Mouse (Mus musculus) MEL (cell line): ENCODE measurements around the gene 2610318N02Rik. TPM values are rescaled to one million over a fixed set of nuclear protein-coding genes. Genes with fewer than 3 reads are reported as not detected.
A peak's percentile ranks its signal among the peaks of the same experiment; 100 is the strongest.

Source experiments
- DNase-seq: peaks from one replicate; pipeline ENCODE4 v3.0.0; 2011; ENCODE audit warnings: low read depth, low spot score
- H3K27ac ChIP-seq: 2 replicates; pipeline ENCODE4 v1.5.1; 2012; ENCODE audit warnings: low read depth, mild to moderate bottlenecking, control low read depth, low read length, moderate library complexity; ENCODE audit not compliant: control insufficient read depth
- H3K27me3 ChIP-seq, 2 experiments: fragments of 150-350 bp in 1 of 2; sonication (generic) in 1 of 2; 2 replicates each; pipeline ENCODE4 v1.6.1; 2012; ENCODE audit warnings: low read length in 2 of 2, mild to moderate bottlenecking in 2 of 2, improper control_type of control experiment in 1 of 2, moderate library complexity in 1 of 2; ENCODE audit not compliant: insufficient read depth in 2 of 2, control insufficient read depth in 1 of 2
- H3K36me3 ChIP-seq, 2 experiments: 2 replicates each; pipeline ENCODE4 v1.6.1; 2012 to 2014; ENCODE audit warnings: low read length in 2 of 2, improper control_type of control experiment in 1 of 2, inconsistent platforms in 1 of 2, mild to moderate bottlenecking in 1 of 2; ENCODE audit not compliant: insufficient read depth in 2 of 2, control insufficient read depth in 1 of 2
- H3K4me1 ChIP-seq, 2 experiments: fragments of 150-350 bp in 1 of 2; sonication (generic) in 1 of 2; 2 replicates each; pipeline ENCODE4 v1.6.1; 2012; ENCODE audit warnings: low read length in 2 of 2, improper control_type of control experiment in 1 of 2, mild to moderate bottlenecking in 1 of 2; ENCODE audit not compliant: insufficient read depth in 2 of 2, control insufficient read depth in 1 of 2
- H3K4me3 ChIP-seq, 2 experiments: fragments of 150-350 bp in 1 of 2; sonication (generic) in 1 of 2; 2 replicates each; pipeline ENCODE4 v1.5.1; 2012; ENCODE audit warnings: low read depth in 2 of 2, low read length in 2 of 2, mild to moderate bottlenecking in 2 of 2, moderate library complexity in 2 of 2, control low read depth in 1 of 2, improper control_type of control experiment in 1 of 2; ENCODE audit not compliant: control insufficient read depth in 1 of 2, insufficient read depth in 1 of 2
- H3K79me2 ChIP-seq: 2 replicates; pipeline ENCODE4 v1.6.1; 2012; ENCODE audit warnings: mild to moderate bottlenecking, low read length, moderate library complexity; ENCODE audit not compliant: control insufficient read depth, poor library complexity, insufficient read depth
- H3K9ac ChIP-seq: 2 replicates; pipeline ENCODE4 v1.6.1; 2012; ENCODE audit warnings: low read depth, mild to moderate bottlenecking, control low read depth, low read length, moderate library complexity; ENCODE audit not compliant: control insufficient read depth, poor library complexity, severe bottlenecking
- H3K9me3 ChIP-seq: fragments of 150-350 bp; sonication (generic); replicated peaks from 2 replicates; pipeline ENCODE4 v1.6.1; 2012; ENCODE audit warnings: mild to moderate bottlenecking, low read length, improper control_type of control experiment, moderate library complexity; ENCODE audit not compliant: insufficient read depth
- BHLHE40 ChIP-seq: IDR thresholded peaks from 2 replicates; pipeline ENCODE4 v1.6.1; 2012; ENCODE audit warnings: low read depth, mild to moderate bottlenecking, inconsistent platforms, low read length, improper control_type of control experiment, borderline replicate concordance
- CHD1 ChIP-seq: IDR thresholded peaks from 2 replicates; pipeline ENCODE4 v1.6.1; 2012; ENCODE audit warnings: low read depth, mild to moderate bottlenecking, inconsistent platforms, low read length, improper control_type of control experiment
- CTCF ChIP-seq, 3 experiments: IDR thresholded peaks in 2 of 3; conservative IDR thresholded peaks in 1 of 3; 2 replicates each; pipeline ENCODE4 v1.5.1; 2011 to 2012; ENCODE audit warnings: low read length in 3 of 3, low read depth in 2 of 3, mild to moderate bottlenecking in 2 of 3, improper control_type of control experiment in 1 of 3, inconsistent platforms in 1 of 3, mixed read lengths in 1 of 3, moderate library complexity in 1 of 3; ENCODE audit not compliant: control insufficient read depth in 1 of 3, insufficient read depth in 1 of 3, poor library complexity in 1 of 3, severe bottlenecking in 1 of 3
- E2F4 ChIP-seq: IDR thresholded peaks from 2 replicates; pipeline ENCODE4 v1.6.1; 2011; ENCODE audit warnings: low read depth, low read length, improper control_type of control experiment, borderline replicate concordance
- EP300 ChIP-seq, 2 experiments: IDR thresholded peaks; 2 replicates each; pipeline ENCODE4 v1.6.1; 2011; ENCODE audit warnings: improper control_type of control experiment in 2 of 2, low read length in 2 of 2, low read depth in 1 of 2, mild to moderate bottlenecking in 1 of 2
- ETS1 ChIP-seq: IDR thresholded peaks from 2 replicates; pipeline ENCODE4 v1.6.1; 2012; ENCODE audit warnings: low read depth, mild to moderate bottlenecking, inconsistent platforms, low read length, improper control_type of control experiment, moderate library complexity
- GABPA ChIP-seq: IDR thresholded peaks from 2 replicates; pipeline ENCODE4 v1.6.1; 2012; ENCODE audit warnings: low read depth, mild to moderate bottlenecking, inconsistent platforms, low read length, improper control_type of control experiment, moderate library complexity
- GATA1 ChIP-seq: IDR thresholded peaks from 2 replicates; pipeline ENCODE4 v1.6.1; 2011; ENCODE audit warnings: low read depth, low read length, improper control_type of control experiment
- HCFC1 ChIP-seq: IDR thresholded peaks from 2 replicates; pipeline ENCODE4 v1.6.1; 2012; ENCODE audit warnings: low read depth, mild to moderate bottlenecking, inconsistent platforms, low read length, improper control_type of control experiment, moderate library complexity
- JUND ChIP-seq: IDR thresholded peaks from 2 replicates; pipeline ENCODE4 v1.6.1; 2011; ENCODE audit warnings: low read depth, mild to moderate bottlenecking, improper control_type of control experiment, low read length
- KAT2A ChIP-seq: conservative IDR thresholded peaks from 2 replicates; pipeline ENCODE4 v1.6.1; 2012; ENCODE audit warnings: low read depth, low read length, improper control_type of control experiment, inconsistent platforms
- MAFK ChIP-seq: IDR thresholded peaks from 2 replicates; pipeline ENCODE4 v1.6.1; 2011; ENCODE audit warnings: low read depth, mild to moderate bottlenecking, low read length, improper control_type of control experiment, borderline replicate concordance
- MAX ChIP-seq: IDR thresholded peaks from 2 replicates; pipeline ENCODE4 v1.6.1; 2011; ENCODE audit warnings: low read length, improper control_type of control experiment
- MAZ ChIP-seq: IDR thresholded peaks from 2 replicates; pipeline ENCODE4 v1.6.1; 2012; ENCODE audit warnings: low read depth, mild to moderate bottlenecking, inconsistent platforms, low read length, improper control_type of control experiment
- MEF2A ChIP-seq: IDR thresholded peaks from 2 replicates; pipeline ENCODE4 v1.6.1; 2014; ENCODE audit warnings: low read depth, mild to moderate bottlenecking, inconsistent platforms, low read length, improper control_type of control experiment; ENCODE audit not compliant: poor library complexity, insufficient replicate concordance, severe bottlenecking; ENCODE audit errors: extremely low read depth
- MXI1 ChIP-seq: IDR thresholded peaks from 2 replicates; pipeline ENCODE4 v1.6.1; 2011; ENCODE audit warnings: mild to moderate bottlenecking, low read depth, low read length, improper control_type of control experiment
- MYB ChIP-seq: IDR thresholded peaks from 2 replicates; pipeline ENCODE4 v1.6.1; 2011; ENCODE audit warnings: mild to moderate bottlenecking, low read depth, low read length, improper control_type of control experiment
- NELFE ChIP-seq: IDR thresholded peaks from 2 replicates; pipeline ENCODE4 v1.6.1; 2011; ENCODE audit warnings: low read depth, low read length, improper control_type of control experiment
- POLR2A ChIP-seq, 2 experiments: IDR thresholded peaks; 2 replicates each; pipeline ENCODE4 v1.6.1; 2011 to 2012; ENCODE audit warnings: low read length in 2 of 2, mild to moderate bottlenecking in 2 of 2, control low read depth in 1 of 2, improper control_type of control experiment in 1 of 2, low read depth in 1 of 2, moderate library complexity in 1 of 2; ENCODE audit not compliant: control insufficient read depth in 1 of 2, insufficient read depth in 1 of 2, poor library complexity in 1 of 2
- POLR2AphosphoS2 ChIP-seq: IDR thresholded peaks from 2 replicates; pipeline ENCODE4 v1.6.1; 2011; ENCODE audit warnings: low read length, improper control_type of control experiment
- RAD21 ChIP-seq: IDR thresholded peaks from 2 replicates; pipeline ENCODE4 v1.6.1; 2011; ENCODE audit warnings: mild to moderate bottlenecking, low read depth, low read length, improper control_type of control experiment
- RCOR1 ChIP-seq: IDR thresholded peaks from 2 replicates; pipeline ENCODE4 v1.6.1; 2012; ENCODE audit warnings: low read depth, mild to moderate bottlenecking, inconsistent platforms, low read length, improper control_type of control experiment
- SMC3 ChIP-seq: IDR thresholded peaks from 2 replicates; pipeline ENCODE4 v1.6.1; 2011; ENCODE audit warnings: low read depth, low read length, improper control_type of control experiment
- TAL1 ChIP-seq: IDR thresholded peaks from 2 replicates; pipeline ENCODE4 v1.6.1; 2012; ENCODE audit warnings: mild to moderate bottlenecking, inconsistent platforms, low read length, moderate library complexity, mixed read lengths
- TBP ChIP-seq: IDR thresholded peaks from 2 replicates; pipeline ENCODE4 v1.8.0; 2011; ENCODE audit warnings: low read depth, low read length, improper control_type of control experiment
- UBTF ChIP-seq: IDR thresholded peaks from 2 replicates; pipeline ENCODE4 v1.6.1; 2012; ENCODE audit warnings: low read depth, mild to moderate bottlenecking, inconsistent platforms, low read length, improper control_type of control experiment, moderate library complexity, borderline replicate concordance; ENCODE audit not compliant: insufficient read depth
- USF1 ChIP-seq: IDR thresholded peaks from 2 replicates; pipeline ENCODE4 v1.6.1; 2014; ENCODE audit warnings: low read depth, mild to moderate bottlenecking, inconsistent platforms, low read length, improper control_type of control experiment, moderate library complexity
- USF2 ChIP-seq, 2 experiments: IDR thresholded peaks; 2 replicates each; pipeline ENCODE4 v1.6.1; 2011 to 2012; ENCODE audit warnings: improper control_type of control experiment in 2 of 2, low read length in 2 of 2, borderline replicate concordance in 1 of 2, inconsistent platforms in 1 of 2, low read depth in 1 of 2, mild to moderate bottlenecking in 1 of 2; ENCODE audit not compliant: insufficient read depth in 1 of 2
- ZC3H11A ChIP-seq: IDR thresholded peaks from 2 replicates; pipeline ENCODE4 v1.6.1; 2012; ENCODE audit warnings: low read depth, mild to moderate bottlenecking, inconsistent platforms, low read length, improper control_type of control experiment
- ZKSCAN1 ChIP-seq: IDR thresholded peaks from 2 replicates; pipeline ENCODE4 v1.6.1; 2012; ENCODE audit warnings: low read depth, mild to moderate bottlenecking, inconsistent platforms, low read length, improper control_type of control experiment, moderate library complexity
- ZMIZ1 ChIP-seq: IDR thresholded peaks from 2 replicates; pipeline ENCODE4 v1.6.1; 2012; ENCODE audit warnings: low read depth, mild to moderate bottlenecking, inconsistent platforms, low read length, improper control_type of control experiment, moderate library complexity
- ZNF384 ChIP-seq: IDR thresholded peaks from 2 replicates; pipeline ENCODE4 v1.6.1; 2012; ENCODE audit warnings: low read depth, mild to moderate bottlenecking, inconsistent platforms, low read length, improper control_type of control experiment
- polyA plus RNA-seq, 2 experiments: library from polyadenylated mRNA; stranded (reverse) in 1 of 2; unstranded in 1 of 2; fragments of >175 nt in 1 of 2; fragments of >200 nt in 1 of 2; gene quantifications; 2 replicates each; pipeline versions ENCODE4 v1.2.1 to v1.2.4; 2012; ENCODE audit warnings: low replicate concordance in 2 of 2, low read depth in 1 of 2; ENCODE audit not compliant: insufficient read length in 2 of 2, insufficient read depth in 1 of 2, missing spikeins in 1 of 2
- total RNA-seq: library from RNA; depleted of rRNA; stranded (reverse); fragments of 300-350 nt; gene quantifications from 2 replicates; pipeline ENCODE4 v1.2.3, GENCODE M21; 2012

The 2610318N02Rik gene
- total and polyA plus RNA-seq, 3 experiments = 23.8 to 80.6 TPM; not detected in 1

GRCm38 (mm10) chr16:17147391-17147929 lies 22.5 kb upstream of the 2610318N02Rik start (continued):
- TF ChIP-seq MAFK (no peak), SMC3 (no peak), NELFE (peak; percentile 12; the same call in 1 of the 2 replicates), MAX (peak; percentile 99), UBTF (no peak), JUND (no peak), ZKSCAN1 (no peak), POLR2AphosphoS2 (no peak; the same call in 1 of the 2 replicates), CHD1 (no peak), TBP (no peak; the same call in 1 of the 2 replicates), CTCF (IDR thresholded peaks at IDR 0.05 in 2 of 3, conservative IDR thresholded peaks at IDR 0.05 in 1 of 3; ENCODE audit: control insufficient read depth in 1 of 3, insufficient read depth in 1 of 3, low read depth in 2 of 3, low read length in 3 of 3, poor library complexity in 1 of 3, severe bottlenecking in 1 of 3) (no peak), BHLHE40 (peak; percentile 91), USF1 (peak; percentile 20; the same call in 1 of the 2 replicates), MAZ (peak; percentile 75; the same call in 1 of the 2 replicates)

- Histone ChIP-seq H3K27ac (peak within 1 kb of the TSS; percentile 46), H3K27me3 (no peaks in the 10 kb centered on the region), H3K9me3 (no peaks in the 10 kb centered on the region), H3K4me3 (peak within 1 kb of the TSS; percentile 68 to 69), H3K79me2 (peaks cover 18% of the 10 kb centered on the region), H3K9ac (peak within 1 kb of the TSS; percentile 67), H3K36me3 (peaks cover 0 to 9% of the 10 kb centered on the region in 2 experiments; a peak in 2 of 4 replicates), H3K4me1 (peaks cover 2 to 8% of the 10 kb centered on the region in 2 experiments; a peak in 3 of 4 replicates)
- peak; percentile 96 for DNase-seq
- TF ChIP-seq RAD21 (peak; percentile 4), TAL1 (no peak), CHD1 (no peak), SMC3 (peak; percentile 37), MYB (no peak), BHLHE40 (no peak), GABPA (no peak), KAT2A (no peak), RCOR1 (no peak), ZMIZ1 (no peak; the same call in 1 of the 2 replicates), GATA1 (no peak), MEF2A (no peak), POLR2A (IDR thresholded peaks at IDR 0.05; ENCODE audit: control insufficient read depth in 1 of 2, insufficient read depth in 1 of 2, low read depth in 1 of 2, low read length in 2 of 2, poor library complexity in 1 of 2) (peak; percentile 64 to 80; a peak in 2 of 4 replicates), ZC3H11A (no peak), MAZ (no peak), ZNF384 (peak; percentile 68; the same call in 1 of the 2 replicates), HCFC1 (peak; percentile 70; the same call in 1 of the 2 replicates), MXI1 (no peak), TBP (peak; percentile 76), USF2 (IDR thresholded peaks at IDR 0.05; ENCODE audit: borderline replicate concordance in 1 of 2, insufficient read depth in 1 of 2, low read depth in 1 of 2, low read length in 2 of 2) (no peak), JUND (no peak), E2F4 (no peak), EP300 (IDR thresholded peaks at IDR 0.05; ENCODE audit: low read depth in 1 of 2, low read length in 2 of 2) (no peak), NELFE (peak; percentile 68), MAFK (no peak), ETS1 (no peak), MAX (no peak)
Observed at GRCm38 (mm10) chr16:17146772-17147235, 21.8 kb upstream of the 2610318N02Rik start, which contains the start of gene Ccdc116. Gene Ccdc116 (minus strand): TSS chr16:17147229.
